Mouse (Mus musculus): ENCODE results near the gene Lamc1.

The Lamc1 gene

DNA sequence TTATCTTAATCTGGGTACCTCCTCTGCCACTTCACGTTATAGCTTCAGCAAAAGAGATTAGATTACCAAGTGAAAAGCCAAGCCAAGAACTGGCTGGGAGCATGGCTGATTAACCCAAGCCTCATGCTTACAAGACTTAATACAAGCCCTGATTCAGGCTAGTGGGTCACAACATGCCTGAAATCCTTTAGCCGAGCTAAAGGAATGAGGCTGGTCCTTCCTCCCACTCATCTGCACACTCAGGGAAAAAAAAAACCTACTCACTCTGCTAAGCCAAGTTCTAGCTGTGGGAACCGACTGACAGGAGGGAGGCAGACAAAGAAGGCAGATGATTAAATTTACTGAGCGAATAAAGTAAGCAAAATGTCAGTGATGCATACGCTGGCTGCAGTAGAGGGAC is 65.7 kb downstream of the Lamc1 start:
- no peak for DNase-seq (ENCODE audit: extremely low read depth, low read depth, low spot score)

GRCm38 (mm10) chr1:153265579-153265978 is 67.0 kb downstream of the Lamc1 start:
- DNase-seq (ENCODE audit: extremely low read depth, low read depth, low spot score) = no peak

DNA sequence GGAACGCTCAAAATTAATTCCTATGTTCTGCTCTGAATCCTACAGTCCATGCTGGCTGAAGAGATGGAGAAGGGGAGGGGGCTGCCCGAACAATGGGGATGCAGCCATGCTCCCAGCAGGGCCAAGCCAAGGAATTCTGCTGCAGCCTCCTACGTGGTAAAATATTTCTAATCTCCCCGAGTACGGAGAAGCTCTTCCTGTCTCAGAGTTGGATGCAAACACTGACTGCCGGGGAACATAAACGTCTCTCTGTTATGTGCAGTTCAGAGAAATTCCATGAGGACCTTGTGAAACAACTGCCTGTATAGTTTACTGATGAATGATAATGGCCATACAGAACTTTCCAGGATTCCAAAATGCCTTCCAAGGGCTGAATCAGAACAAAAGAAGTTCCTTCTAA is 67.5 kb downstream of the Lamc1 start:
- no peak for DNase-seq (ENCODE audit: extremely low read depth, low read depth, low spot score)

- no peak for DNase-seq (ENCODE audit: extremely low read depth, low read depth, low spot score)
Observed at GRCm38 (mm10) chr1:153259752-153260300, 72.8 kb downstream of the Lamc1 start.

DNA sequence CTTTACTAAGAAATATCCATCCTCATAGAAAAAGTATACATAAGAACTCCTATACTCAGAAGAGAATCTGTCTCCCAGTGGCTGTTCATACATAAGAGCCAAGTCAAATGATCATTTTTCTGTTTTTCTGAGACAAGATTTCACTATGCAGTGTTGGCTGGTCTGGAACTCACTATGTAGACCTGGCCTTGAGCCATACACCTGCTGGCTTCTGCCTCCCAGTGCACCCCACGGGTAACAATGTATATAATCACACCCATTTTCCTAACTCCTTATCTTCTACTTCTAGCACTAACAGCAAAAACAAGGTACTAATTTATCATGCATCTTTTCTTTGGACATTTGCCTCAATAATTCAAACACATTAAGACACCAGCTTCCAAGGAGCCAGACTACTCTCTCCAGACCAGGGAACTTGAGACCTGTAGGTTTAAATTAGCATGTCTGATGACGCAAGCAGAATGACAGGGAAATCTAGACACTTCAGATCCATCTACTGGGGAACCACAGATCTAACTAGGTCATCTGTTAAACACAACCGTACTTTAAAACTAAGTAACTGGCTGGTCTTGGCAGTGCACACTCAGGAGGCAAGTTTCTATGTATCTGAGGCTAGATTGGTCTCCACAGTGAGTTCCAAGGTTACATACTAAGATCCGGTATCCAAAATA is 79.9 kb downstream of the Lamc1 start:
- DNase-seq (ENCODE audit: extremely low read depth, low read depth, low spot score) = no peak

GRCm38 (mm10) chr1:153251590-153252206 is 80.9 kb downstream of the Lamc1 start:
- no peak for DNase-seq (ENCODE audit: extremely low read depth, low read depth, low spot score)

- DNase-seq (ENCODE audit: extremely low read depth, low read depth, low spot score) = no peak
Observed at GRCm38 (mm10) chr1:153241346-153241745, 91.2 kb downstream of the Lamc1 start.

DNA sequence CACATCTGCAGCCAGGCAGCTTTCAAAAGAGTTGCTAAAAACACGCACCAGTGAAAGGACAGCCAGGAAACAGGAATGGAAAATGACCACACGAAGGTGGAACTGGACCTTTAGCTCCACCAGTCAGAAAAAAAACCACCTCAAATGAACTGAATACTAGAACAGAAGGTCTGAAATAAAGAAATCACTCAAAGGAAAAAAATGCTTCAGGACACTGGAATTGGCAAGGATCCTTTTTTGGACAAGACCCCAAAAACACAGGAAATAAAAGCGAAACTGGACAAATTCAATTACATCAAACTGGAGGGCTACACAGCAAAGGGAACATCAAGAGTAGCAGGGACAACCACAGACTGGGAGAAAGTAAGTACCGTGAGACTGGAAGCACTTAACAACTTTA is 97.0 kb downstream of the Lamc1 start:
- no peak for DNase-seq (ENCODE audit: extremely low read depth, low read depth, low spot score)

GRCm38 (mm10) chr1:153231681-153232080 is 100.9 kb downstream of the Lamc1 start:
- no peak for DNase-seq (ENCODE audit: extremely low read depth, low read depth, low spot score)

GRCm38 (mm10) chr1:153227916-153228315 is 104.7 kb downstream of the Lamc1 start:
- no peak for DNase-seq (ENCODE audit: extremely low read depth, low read depth, low spot score)

- DNase-seq (ENCODE audit: extremely low read depth, low read depth, low spot score) = no peak
Observed at GRCm38 (mm10) chr1:153227096-153227495, 105.5 kb downstream of the Lamc1 start.

DNA sequence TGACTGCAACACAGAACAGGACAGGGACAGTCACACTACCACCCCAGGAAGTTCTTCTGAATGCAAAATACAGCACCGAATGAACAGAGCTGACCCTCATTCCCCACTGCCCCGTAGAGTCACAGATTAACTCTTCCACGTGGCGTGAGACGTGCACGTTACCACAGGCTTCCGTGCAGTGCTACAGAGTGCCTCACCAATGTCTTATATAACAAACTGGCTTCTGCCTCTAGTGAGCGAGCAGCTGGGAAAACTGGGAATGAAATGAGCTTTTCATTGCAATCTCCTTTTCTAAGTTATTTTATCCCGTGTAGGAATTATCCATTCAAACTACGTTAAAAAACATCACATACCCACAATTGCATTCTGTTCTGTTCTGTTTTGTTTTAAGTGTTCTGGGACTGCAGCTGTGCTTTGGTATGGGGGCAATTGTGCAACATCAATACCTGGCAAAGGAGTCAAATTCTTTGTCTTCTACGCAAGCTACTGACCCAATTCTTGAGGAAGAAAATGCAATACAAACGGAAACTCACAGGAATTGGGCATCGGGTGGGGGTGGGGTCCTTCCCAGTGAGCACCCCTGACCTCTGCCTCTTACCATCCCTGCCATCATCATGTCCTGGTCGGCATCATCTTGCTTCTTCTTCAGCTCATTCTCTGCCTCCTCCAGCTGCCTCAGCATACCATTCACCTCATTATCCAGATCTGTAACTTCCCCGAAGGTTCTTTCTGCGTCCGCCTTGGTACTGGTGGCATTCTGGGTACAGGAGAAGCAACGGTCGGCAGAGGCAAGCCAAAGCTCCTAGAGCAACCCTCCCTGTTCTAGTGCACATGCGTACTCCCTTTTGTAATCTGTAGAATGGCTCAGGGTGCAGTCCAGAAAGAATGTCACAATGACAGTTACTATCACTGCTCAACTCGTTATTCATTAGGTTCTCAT is 106.5 kb downstream of the Lamc1 start:
- peak; percentile 7 for DNase-seq (ENCODE audit: extremely low read depth, low read depth, low spot score)

GRCm38 (mm10) chr1:153224331-153224730 is 108.3 kb downstream of the Lamc1 start:
- no peak for DNase-seq (ENCODE audit: extremely low read depth, low read depth, low spot score)

DNA sequence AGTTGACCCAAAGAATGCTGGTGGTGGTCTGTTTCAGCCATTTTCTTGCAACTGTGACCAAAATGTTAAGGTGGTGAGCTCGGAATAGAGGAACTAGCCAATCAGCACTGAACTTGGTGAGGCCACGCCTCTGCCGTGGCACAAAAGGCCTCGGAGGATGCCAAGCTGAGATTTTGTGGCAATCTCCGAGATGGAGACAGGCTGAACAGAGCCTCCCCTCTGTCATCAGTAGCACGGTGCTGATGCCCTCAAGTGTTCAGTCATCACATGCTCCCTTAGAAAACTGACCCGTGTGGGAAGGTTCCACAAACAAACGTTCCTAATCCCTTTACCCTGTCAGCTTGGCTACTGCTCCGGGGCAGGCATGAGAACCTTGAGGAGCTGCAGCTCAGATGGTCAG is 113.2 kb downstream of the Lamc1 start:
- no peak for DNase-seq (ENCODE audit: extremely low read depth, low read depth, low spot score)

- no peak for DNase-seq (ENCODE audit: extremely low read depth, low read depth, low spot score)
Observed at GRCm38 (mm10) chr1:153216516-153216915, 116.1 kb downstream of the Lamc1 start.

DNA sequence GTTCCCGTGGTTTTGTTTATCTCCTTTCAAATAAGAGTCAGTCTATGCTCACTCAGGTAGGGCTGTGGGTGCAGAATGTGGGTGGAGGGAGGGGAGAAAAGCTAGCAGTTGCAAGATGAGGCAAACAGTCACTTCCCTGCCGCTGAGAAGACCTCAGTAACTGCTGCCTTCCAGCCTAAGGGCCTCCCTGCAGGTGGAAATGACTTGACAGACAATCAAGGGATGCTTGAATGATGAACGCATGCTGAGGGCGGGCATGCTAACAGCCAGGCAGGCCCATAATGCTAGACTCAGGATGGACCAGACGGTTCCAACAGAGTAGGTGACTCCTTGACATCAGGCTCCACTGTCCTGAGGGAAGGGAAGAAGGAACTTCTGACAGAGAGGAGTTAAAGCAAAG is 116.9 kb downstream of the Lamc1 start:
- DNase-seq (ENCODE audit: extremely low read depth, low read depth, low spot score) = no peak

GRCm38 (mm10) chr1:153210992-153211391 is 121.6 kb downstream of the Lamc1 start:
- DNase-seq (ENCODE audit: extremely low read depth, low read depth, low spot score) = no peak

GRCm38 (mm10) chr1:153210198-153210597 is 122.4 kb downstream of the Lamc1 start:
- no peak for DNase-seq (ENCODE audit: extremely low read depth, low read depth, low spot score)

- no peak for DNase-seq (ENCODE audit: extremely low read depth, low read depth, low spot score)
Observed at GRCm38 (mm10) chr1:153202195-153202594, 130.4 kb downstream of the Lamc1 start.

DNA sequence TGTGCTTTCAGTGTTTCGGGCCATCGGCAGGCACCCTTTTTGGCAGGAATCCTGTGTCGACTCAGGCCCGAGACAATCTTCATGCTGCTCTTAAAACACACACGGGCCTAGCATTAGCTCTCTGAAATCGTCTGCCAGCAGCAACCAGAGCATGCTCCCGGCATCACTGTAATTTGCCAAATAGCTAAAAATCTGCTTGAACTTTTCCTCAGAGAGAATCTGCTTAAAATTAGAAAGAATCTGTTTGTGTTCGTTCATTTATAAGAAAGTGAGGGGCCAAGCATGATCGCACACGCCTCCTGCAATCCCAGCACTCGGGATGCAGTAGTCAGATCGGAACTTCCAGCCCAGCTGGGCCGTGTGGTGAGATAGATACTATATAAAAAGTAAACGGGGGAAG is 131.1 kb downstream of the Lamc1 start:
- DNase-seq (ENCODE audit: extremely low read depth, low read depth, low spot score) = no peak

DNA sequence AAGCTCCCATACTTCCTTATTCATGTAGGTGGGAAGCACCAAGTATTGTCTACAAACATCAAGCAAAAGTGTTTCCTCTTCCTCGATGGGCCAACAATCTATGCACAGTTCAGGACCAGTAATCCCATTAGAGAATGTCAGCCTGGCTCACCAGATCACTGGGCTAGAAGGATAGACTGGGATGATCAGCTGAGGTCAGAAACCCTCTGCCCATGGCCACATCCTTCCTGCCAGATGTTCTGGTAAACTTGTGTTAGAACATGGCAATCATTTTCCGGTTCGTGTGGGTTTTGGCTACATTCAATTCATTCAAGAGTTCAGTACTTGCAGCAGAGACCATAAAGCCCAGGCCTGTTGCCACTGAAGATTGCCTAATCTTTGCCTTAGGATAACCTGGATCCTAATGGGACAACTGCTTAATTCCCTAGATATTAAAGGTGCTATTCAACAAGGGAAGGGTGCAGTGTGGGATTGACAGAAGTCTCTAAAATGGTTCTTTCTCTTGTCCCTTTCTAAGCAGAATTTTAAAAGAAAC is 135.2 kb downstream of the Lamc1 start:
- peak; percentile 82 for DNase-seq (ENCODE audit: extremely low read depth, low read depth, low spot score)
